Comparison of ENCODE assay signal across 8 mouse cellular contexts in the genomic region with DNA sequence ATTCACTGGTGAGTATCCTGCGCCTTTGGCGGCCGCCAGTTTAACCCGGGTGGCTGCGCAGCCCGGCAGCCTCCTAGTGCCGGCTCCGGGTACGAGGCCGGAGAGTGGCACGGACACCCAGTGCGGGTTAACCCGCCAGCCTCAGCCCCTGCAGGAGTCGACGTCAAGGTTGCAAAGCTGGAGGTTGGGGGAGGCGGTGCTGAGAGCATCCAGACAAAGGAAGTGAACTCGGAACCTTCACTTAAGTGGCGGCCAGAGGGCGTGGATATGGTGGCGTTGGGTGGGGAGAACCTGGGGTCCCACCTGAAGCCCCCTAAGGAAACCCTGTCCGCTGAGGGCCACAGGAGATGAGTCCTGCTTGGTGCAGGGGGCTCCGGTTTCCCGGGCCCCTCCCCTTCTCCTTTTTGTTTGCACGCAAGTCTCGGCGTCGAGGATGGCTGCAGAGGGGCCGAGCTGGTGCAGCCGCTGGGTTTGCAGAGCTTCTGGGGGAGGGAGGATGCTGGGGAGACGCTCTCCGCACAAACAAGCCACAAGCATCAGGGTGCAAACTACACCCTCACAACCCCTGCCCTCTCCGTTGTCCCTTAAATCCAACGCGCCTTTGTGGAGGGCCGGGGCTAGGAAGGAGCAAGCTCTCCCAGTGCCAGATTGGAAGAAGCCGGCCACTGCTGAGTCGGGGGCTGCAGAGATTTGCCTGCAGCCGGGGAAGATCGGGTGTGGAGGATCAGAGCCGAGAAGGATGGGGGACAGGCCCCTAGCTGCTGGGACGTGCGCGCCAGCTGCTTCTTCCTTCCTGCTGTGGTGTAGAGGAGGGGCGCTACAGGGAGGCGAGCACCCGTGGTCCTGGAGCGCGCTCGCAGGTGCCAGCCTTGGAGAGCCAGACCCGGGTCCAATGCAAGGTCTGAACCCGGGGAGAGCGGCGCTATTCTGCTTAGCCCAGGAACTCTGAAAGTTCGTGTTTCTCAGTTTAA. TPM values are rescaled to one million over a fixed set of nuclear protein-coding genes. Genes with fewer than 3 reads are reported as not detected.
DNase-seq lines count a peak whose midpoint lies in the region; ATAC-seq lines count a peak whose summit lies in the region.

No protein-coding gene starts in this region.

- H3K4me2 ChIP-seq in embryonic facial prominence, embryonic 11.5 days (ENCODE audit: low read depth, low read length) = peak overlapping the region; percentile 88
- H3K4me2 ChIP-seq in heart, embryonic 13.5 days = peak overlapping the region; percentile 94
- H3K4me2 ChIP-seq in kidney, embryonic 16.5 days (replicated peaks; ENCODE audit: low read depth, low read length) = peak overlapping the region; percentile 77
- peak overlapping the region; percentile 96 for H3K4me2 ChIP-seq in lung, embryonic 15.5 days
- H3K4me2 ChIP-seq in neural tube, embryonic 14.5 days (ENCODE audit: low read depth, low read length) = peak overlapping the region; percentile 86

- peak overlapping the region; percentile 84 for H3K9ac ChIP-seq in embryonic facial prominence, embryonic 11.5 days (replicated peaks; ENCODE audit: low read length)
- H3K9ac ChIP-seq in heart, embryonic 13.5 days = peak overlapping the region; percentile 100
- H3K9ac ChIP-seq in kidney, embryonic 16.5 days (replicated peaks; ENCODE audit: low read length) = peak overlapping the region; percentile 94
- H3K9ac ChIP-seq in lung, embryonic 15.5 days = peak overlapping the region; percentile 72
- peak overlapping the region; percentile 95 for H3K9ac ChIP-seq in neural tube, embryonic 14.5 days (replicated peaks; ENCODE audit: low read depth, low read length)

- no peaks in the 10 kb centered on the region; the same call in 1 of the 2 replicates for H3K4me1 ChIP-seq in embryonic facial prominence, embryonic 11.5 days (ENCODE audit: control insufficient read depth, insufficient read depth, low read length)
- peaks cover 45% of the 10 kb centered on the region for H3K4me1 ChIP-seq in heart, embryonic 13.5 days
- H3K4me1 ChIP-seq in kidney, embryonic 16.5 days (ENCODE audit: insufficient read depth, low read length) = peaks cover 20% of the 10 kb centered on the region; the same call in 1 of the 2 replicates
- H3K4me1 ChIP-seq in lung, embryonic 15.5 days = peaks cover 27% of the 10 kb centered on the region
- peaks cover 45% of the 10 kb centered on the region for H3K4me1 ChIP-seq in neural tube, embryonic 14.5 days (ENCODE audit: control insufficient read depth, insufficient read depth, low read length)

- WGBS in embryonic facial prominence, embryonic 11.5 days = under 1% methylated on average over 54 of the region's 54 CpGs
- under 1% methylated on average over 54 of the region's 54 CpGs for WGBS in heart, embryonic 13.5 days
- under 1% methylated on average over 53 of the region's 54 CpGs for WGBS in kidney, embryonic 16.5 days
- under 1% methylated on average over 54 of the region's 54 CpGs for WGBS in lung, embryonic 15.5 days
- under 1% methylated on average over 52 of the region's 54 CpGs for WGBS in neural tube, embryonic 14.5 days

- ATAC-seq in embryonic facial prominence, embryonic 11.5 days (replicated peaks; ENCODE audit: insufficient number of reproducible peaks, low FRiP score, low TSS enrichment, low read depth) = peak; percentile 51
- no peak for ATAC-seq in heart, embryonic 13.5 days (ENCODE audit: extremely low read depth, insufficient number of reproducible peaks, low FRiP score, low TSS enrichment)
- ATAC-seq in kidney, embryonic 16.5 days (ENCODE audit: low FRiP score, low TSS enrichment) = peak; percentile 33
- peak; percentile 32; the same call in 1 of the 2 replicates for ATAC-seq in lung, embryonic 15.5 days (ENCODE audit: borderline replicate concordance, extremely low read depth, low FRiP score, low TSS enrichment)
- ATAC-seq in neural tube, embryonic 14.5 days (ENCODE audit: low read depth) = peak; percentile 74

- no peaks in the 10 kb centered on the region; the same call in 1 of the 2 replicates for H3K36me3 ChIP-seq in embryonic facial prominence, embryonic 11.5 days (replicated peaks; ENCODE audit: control insufficient read depth, insufficient read depth, low read depth, low read length)
- peaks cover 32% of the 10 kb centered on the region for H3K36me3 ChIP-seq in heart, embryonic 13.5 days
- peaks cover 5% of the 10 kb centered on the region; the same call in 1 of the 2 replicates for H3K36me3 ChIP-seq in kidney, embryonic 16.5 days (ENCODE audit: insufficient read depth, low read length)
- peaks cover 4% of the 10 kb centered on the region; the same call in 1 of the 2 replicates for H3K36me3 ChIP-seq in lung, embryonic 15.5 days
- peaks cover 4% of the 10 kb centered on the region; the same call in 1 of the 2 replicates for H3K36me3 ChIP-seq in neural tube, embryonic 14.5 days (ENCODE audit: control insufficient read depth, insufficient read depth, low read length)

- no peaks in the 10 kb centered on the region for H3K9me3 ChIP-seq in embryonic facial prominence, embryonic 11.5 days (replicated peaks; ENCODE audit: control insufficient read depth, low read length)
- H3K9me3 ChIP-seq in heart, embryonic 13.5 days = no peaks in the 10 kb centered on the region
- no peaks in the 10 kb centered on the region for H3K9me3 ChIP-seq in kidney, embryonic 16.5 days (ENCODE audit: low read length)
- no peaks in the 10 kb centered on the region for H3K9me3 ChIP-seq in lung, embryonic 15.5 days
- H3K9me3 ChIP-seq in neural tube, embryonic 14.5 days (ENCODE audit: control insufficient read depth, low read length) = no peaks in the 10 kb centered on the region

- peaks cover 2% of the 10 kb centered on the region; the same call in 1 of the 2 replicates for H3K27me3 ChIP-seq in embryonic facial prominence, embryonic 11.5 days (ENCODE audit: control insufficient read depth, insufficient read depth, low read length)
- no peaks in the 10 kb centered on the region for H3K27me3 ChIP-seq in heart, embryonic 13.5 days (replicated peaks)
- no peaks in the 10 kb centered on the region for H3K27me3 ChIP-seq in kidney, embryonic 16.5 days (ENCODE audit: insufficient read depth, low read length)
- no peaks in the 10 kb centered on the region for H3K27me3 ChIP-seq in lung, embryonic 15.5 days
- H3K27me3 ChIP-seq in neural tube, embryonic 14.5 days (ENCODE audit: control insufficient read depth, insufficient read depth, low read length) = no peaks in the 10 kb centered on the region

- H3K27ac ChIP-seq in embryonic facial prominence, embryonic 11.5 days (replicated peaks; ENCODE audit: low read depth, low read length) = peak overlapping the region; percentile 5
- H3K27ac ChIP-seq in heart, embryonic 13.5 days (replicated peaks) = peak overlapping the region; percentile 97
- peak overlapping the region; percentile 76 for H3K27ac ChIP-seq in kidney, embryonic 16.5 days (ENCODE audit: low read length)
- peak overlapping the region; percentile 84 for H3K27ac ChIP-seq in lung, embryonic 15.5 days
- peak overlapping the region; percentile 93 for H3K27ac ChIP-seq in neural tube, embryonic 14.5 days (ENCODE audit: low read depth, low read length)

- H3K4me3 ChIP-seq in embryonic facial prominence, embryonic 11.5 days (ENCODE audit: low read depth, low read length) = peak overlapping the region; percentile 68
- H3K4me3 ChIP-seq in heart, embryonic 13.5 days = peak overlapping the region; percentile 68
- H3K4me3 ChIP-seq in kidney, embryonic 16.5 days (ENCODE audit: low read length) = peak overlapping the region; percentile 82
- peak overlapping the region; percentile 63 for H3K4me3 ChIP-seq in lung, embryonic 15.5 days
- peak overlapping the region; percentile 87 for H3K4me3 ChIP-seq in neural tube, embryonic 14.5 days (ENCODE audit: low read depth, low read length)

- peak; percentile 82 for DNase-seq in CD4-positive, CD25-positive, alpha-beta regulatory T cell, adult 2 months (ENCODE audit: low read depth, low spot score)
- peak; percentile 75 for DNase-seq in adrenal gland, adult 2 months
- peak; percentile 64 for DNase-seq in embryonic facial prominence, embryonic 11.5 days (ENCODE audit: low spot score)
- peak; percentile 89 for DNase-seq in thymus, postnatal 25 days

RNA-seq across cellular contexts. Expression of gene Lbh, which starts 0.8 kb away (rescaled TPM):
- total RNA-seq in adrenal gland, adult 2 months (2021) = 10 to 100 TPM; 22.0 to 53.6 TPM
- polyA plus RNA-seq in adrenal gland, adult 2 months (2012; rRNA removed) = 25.8 and 26.3 TPM in 2 replicates
- 4.7 and 4.9 TPM in 2 replicates for polyA plus RNA-seq in embryonic facial prominence, embryonic 11.5 days (2014; fragmentation: Nextera tagmentation; extraction: Ambion mirVana)
- polyA plus RNA-seq in heart, embryonic 13.5 days (2015; fragmentation: Nextera tagmentation; extraction: Ambion mirVana) = 25.6 and 30.8 TPM in 2 replicates
- 8.4 and 8.8 TPM in 2 replicates for polyA plus RNA-seq in kidney, embryonic 16.5 days (2015; fragmentation: Nextera tagmentation; extraction: Ambion mirVana)
- 8.1 and 9.0 TPM in 2 replicates for polyA plus RNA-seq in lung, embryonic 15.5 days (2015; fragmentation: Nextera tagmentation; extraction: Ambion mirVana)
- 5.7 and 7.0 TPM in 2 replicates for polyA plus RNA-seq in neural tube, embryonic 14.5 days (2014; fragmentation: Nextera tagmentation; extraction: Ambion mirVana)

Comparison
In these comparisons a context has a peak if more than half of its experiments do, and no peak if none do; other contexts are left out.
1. H3K27ac ChIP-seq: peak in every context shown above with its lines; median percentile 97 in heart, embryonic 13.5 days; 93 in neural tube, embryonic 14.5 days; 84 in lung, embryonic 15.5 days; 76 in kidney, embryonic 16.5 days; 5 in embryonic facial prominence, embryonic 11.5 days.